Mouse (Mus musculus): ENCODE results near the gene Yy1.
A peak's percentile ranks its signal among the peaks of the same experiment; 100 is the strongest.

The Yy1 gene

GRCm38 (mm10) chr12:108792546-108793452 lies at the start of gene Yy1:
Gene Yy1 (plus strand): TSS chr12:108792973.
- peak; percentile 96 for DNase-seq (ENCODE audit: low read depth, low spot score)

GRCm38 (mm10) chr12:108745990-108746389 lies 46.8 kb upstream of the Yy1 start:
- no peak for DNase-seq (ENCODE audit: low read depth, low spot score)

DNA sequence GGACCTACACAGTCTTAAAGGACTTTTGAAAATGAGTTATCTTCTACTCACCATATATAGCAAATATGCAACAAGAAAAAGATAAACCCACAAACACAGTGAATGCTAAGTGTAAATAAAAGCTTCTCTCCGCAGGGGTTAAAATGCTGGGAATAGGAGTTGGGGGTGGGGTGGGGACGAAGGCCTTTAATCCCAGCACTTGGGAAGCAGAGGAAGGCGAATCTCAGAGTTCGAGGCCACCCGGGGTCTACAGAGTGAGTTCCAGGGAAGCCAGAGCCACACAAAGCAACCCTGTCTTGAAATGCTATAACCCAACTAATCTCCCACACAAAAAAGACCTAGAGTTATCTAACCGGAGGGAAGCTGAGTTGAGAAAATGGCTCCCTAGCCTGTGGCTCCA lies 43.8 kb upstream of the Yy1 start:
- DNase-seq (ENCODE audit: low read depth, low spot score), result no peak

GRCm38 (mm10) chr12:108749454-108749853 lies 43.3 kb upstream of the Yy1 start:
- no peak for DNase-seq (ENCODE audit: low read depth, low spot score)

- DNase-seq (ENCODE audit: low read depth, low spot score), result no peak
Measured at GRCm38 (mm10) chr12:108750226-108750625, 42.5 kb upstream of the Yy1 start.

GRCm38 (mm10) chr12:108751790-108752189 lies 41.0 kb upstream of the Yy1 start:
- DNase-seq (ENCODE audit: low read depth, low spot score), result no peak

- DNase-seq (ENCODE audit: low read depth, low spot score), result peak; percentile 64
Measured at GRCm38 (mm10) chr12:108755141-108755540, 37.6 kb upstream of the Yy1 start.

DNA sequence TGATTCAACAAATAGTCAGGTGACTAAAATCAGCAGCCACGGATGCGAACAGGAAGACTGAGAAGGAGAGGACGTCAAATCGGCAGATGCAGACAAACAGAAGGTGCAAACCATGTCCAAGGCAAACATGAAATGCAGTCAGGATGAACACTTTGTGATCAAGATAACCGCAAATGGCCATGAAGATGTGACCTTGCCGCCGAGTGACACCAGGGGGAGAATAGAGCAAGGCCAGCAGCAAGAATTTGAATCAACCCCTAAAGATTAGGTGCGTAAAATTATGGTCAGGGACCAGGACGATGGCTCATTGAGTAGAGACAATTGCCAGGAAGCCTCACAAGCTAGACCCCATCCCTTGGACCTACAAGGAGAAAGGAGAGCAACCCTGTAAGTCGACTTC lies 36.2 kb upstream of the Yy1 start:
- peak; percentile 51 for DNase-seq (ENCODE audit: low read depth, low spot score)

DNA sequence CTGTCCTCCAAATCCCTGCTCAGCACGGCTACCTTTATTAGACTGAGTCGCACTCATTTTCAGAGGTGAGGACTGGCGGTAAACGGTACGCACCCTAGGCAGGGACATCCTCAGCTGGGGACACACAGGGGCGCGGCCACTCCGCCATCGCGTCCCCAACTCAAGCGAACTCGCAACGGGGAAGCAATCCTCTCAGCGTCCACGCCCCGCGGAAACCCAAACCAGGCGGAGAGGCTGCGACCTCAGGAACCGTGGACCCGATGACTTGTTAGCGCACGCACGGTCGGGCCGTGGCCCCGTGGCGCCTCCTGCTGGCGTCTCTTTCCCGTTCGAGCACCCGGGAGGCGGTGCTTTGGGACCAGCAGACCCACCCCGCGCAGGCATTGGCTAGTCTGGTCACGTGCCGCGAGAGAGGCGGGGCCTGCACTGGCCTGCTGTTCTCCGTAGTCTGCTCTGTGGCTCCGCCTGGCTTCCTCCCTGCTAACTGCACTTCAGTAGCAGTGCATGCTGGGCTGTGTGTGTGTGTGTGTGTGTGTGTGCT lies 35.0 kb upstream of the Yy1 start:
- peak; percentile 98 for DNase-seq (ENCODE audit: low read depth, low spot score)

GRCm38 (mm10) chr12:108758273-108758672 lies 34.5 kb upstream of the Yy1 start:
- DNase-seq (ENCODE audit: low read depth, low spot score), result no peak

DNA sequence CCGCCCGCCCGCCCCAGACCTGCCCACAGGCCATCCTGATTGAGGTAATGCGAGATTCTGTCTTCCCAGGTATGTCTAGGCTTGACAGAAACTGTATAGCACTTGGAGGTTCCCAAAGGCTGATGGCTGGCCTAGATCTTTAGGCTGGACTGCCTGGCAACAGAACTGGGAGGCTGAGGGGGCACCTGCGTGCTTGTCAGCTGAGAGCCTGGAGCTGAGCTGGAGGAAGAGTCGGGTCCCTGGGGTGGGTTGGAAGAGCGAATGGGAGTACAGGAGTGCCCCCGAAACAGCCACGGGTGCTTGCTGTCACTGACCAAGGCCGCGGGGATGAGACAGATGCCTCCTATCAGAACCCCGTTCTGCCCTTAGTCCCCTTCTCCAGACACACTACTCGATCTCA lies 34.1 kb upstream of the Yy1 start:
- no peak for DNase-seq (ENCODE audit: low read depth, low spot score)

GRCm38 (mm10) chr12:108759266-108759665 lies 33.5 kb upstream of the Yy1 start:
- DNase-seq (ENCODE audit: low read depth, low spot score), result no peak

DNA sequence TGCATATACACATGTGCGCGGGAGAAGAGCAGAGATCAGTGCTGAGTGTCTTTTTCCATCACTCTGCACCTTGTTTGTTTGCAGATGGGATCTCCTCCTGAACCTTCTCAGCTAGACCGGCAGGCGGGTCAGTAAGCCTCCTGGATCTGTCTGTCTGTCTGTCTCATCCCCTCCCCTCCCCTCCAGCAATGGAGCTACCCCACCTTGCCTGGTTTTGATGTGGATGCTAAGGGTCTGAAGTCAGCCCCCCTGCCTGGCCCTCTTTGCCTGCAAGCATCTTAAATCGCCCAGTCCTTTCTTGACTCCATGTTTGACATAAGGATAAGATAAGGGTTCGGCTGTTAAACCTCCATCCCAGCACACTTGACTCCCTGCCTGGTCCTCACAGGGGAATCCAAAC lies 32.8 kb upstream of the Yy1 start:
- no peak for DNase-seq (ENCODE audit: low read depth, low spot score)

GRCm38 (mm10) chr12:108760500-108761020 lies 32.2 kb upstream of the Yy1 start:
- DNase-seq (ENCODE audit: low read depth, low spot score), result peak; percentile 32

DNA sequence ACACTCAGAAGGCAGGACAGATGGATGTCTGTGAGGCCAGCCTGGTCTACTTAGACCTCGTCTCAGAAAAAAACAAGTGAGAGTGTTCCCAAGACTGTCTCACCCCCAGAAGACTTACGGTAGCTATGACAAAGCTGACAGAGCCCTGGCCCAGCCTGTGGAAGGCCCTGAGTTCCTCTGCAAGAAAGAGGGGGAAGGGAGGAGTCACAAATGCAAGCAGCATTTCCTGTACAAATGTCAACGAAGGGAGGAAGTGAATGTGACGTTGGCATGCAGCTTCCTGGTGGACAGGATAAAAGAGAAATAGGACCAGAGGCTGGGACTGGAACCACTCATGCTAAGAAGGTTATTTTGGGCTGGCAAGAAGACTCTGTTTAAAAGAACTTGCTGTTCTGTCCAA lies 31.6 kb upstream of the Yy1 start:
- no peak for DNase-seq (ENCODE audit: low read depth, low spot score)

GRCm38 (mm10) chr12:108761665-108762064 lies 31.1 kb upstream of the Yy1 start:
- DNase-seq (ENCODE audit: low read depth, low spot score), result no peak

GRCm38 (mm10) chr12:108763057-108763796 lies 29.5 kb upstream of the Yy1 start:
- DNase-seq (ENCODE audit: low read depth, low spot score), result peak; percentile 74

GRCm38 (mm10) chr12:108764917-108765678 lies 27.7 kb upstream of the Yy1 start:
- no peak for DNase-seq (ENCODE audit: low read depth, low spot score)

- peak; percentile 49 for DNase-seq (ENCODE audit: low read depth, low spot score)
Measured at GRCm38 (mm10) chr12:108765751-108766221, 27.0 kb upstream of the Yy1 start.

DNA sequence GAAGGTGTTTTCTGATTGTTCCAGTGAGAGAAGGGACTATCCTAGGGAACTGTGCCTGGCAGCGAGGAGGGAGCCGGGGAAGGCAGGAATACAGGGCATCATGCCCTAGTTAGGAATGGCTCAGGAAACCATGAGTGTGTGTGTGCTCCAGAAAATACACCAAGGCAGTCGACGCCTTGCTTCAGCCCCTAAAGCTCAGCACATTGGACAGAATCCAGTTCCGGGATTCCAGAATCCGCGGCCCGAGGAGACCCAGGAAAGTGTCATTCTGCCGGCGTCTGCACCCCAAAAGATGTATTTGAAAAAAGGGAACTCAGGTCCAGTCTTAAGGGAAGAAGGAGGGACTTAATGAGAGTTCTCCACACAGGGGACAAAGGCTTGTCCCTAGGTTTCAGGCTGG lies 26.5 kb upstream of the Yy1 start:
- no peak for DNase-seq (ENCODE audit: low read depth, low spot score)

DNA sequence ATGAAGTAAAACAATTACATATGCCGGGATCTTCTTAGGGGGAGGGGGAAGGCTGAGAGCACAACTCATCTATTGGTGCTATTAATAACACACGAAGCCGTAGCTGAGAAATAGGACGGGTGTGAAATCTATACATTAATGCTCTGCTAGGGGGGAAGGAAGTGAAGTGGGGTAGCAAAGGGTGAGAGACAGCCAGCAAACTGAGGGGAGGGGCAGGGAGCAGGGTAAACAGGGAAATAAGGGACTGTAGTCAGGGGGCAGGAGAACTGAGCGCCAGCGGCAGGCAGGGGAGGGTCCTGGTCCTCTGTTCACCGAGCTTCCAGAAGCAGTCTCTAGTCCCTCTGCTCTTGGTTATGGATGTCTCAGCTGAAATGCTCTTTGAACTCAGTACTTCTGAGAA lies 25.9 kb upstream of the Yy1 start:
- DNase-seq (ENCODE audit: low read depth, low spot score), result no peak

Data from ES-CJ7 (cell line).